Mouse (Mus musculus) heart, embryonic 12.5 days (tissue): ENCODE results near the gene Nrsn2. TPM values are rescaled to one million over a fixed set of nuclear protein-coding genes. Genes with fewer than 3 reads are reported as not detected.
A peak's percentile ranks its signal among the peaks of the same experiment; 100 is the strongest.

ENCODE experiments used
- ATAC-seq: fragments of 200-750 bp; cut with Nextera tagmentation; 2 replicates; pipeline ENCODE4 v1.8.0; 2017; ENCODE audit warnings: moderate TSS enrichment, moderate library complexity; ENCODE audit not compliant: insufficient number of reproducible peaks, low FRiP score
- H3K27ac ChIP-seq: fragments of 300-500 bp; sonication (generic); 2 replicates; pipeline ENCODE4 v1.5.1; 2016; ENCODE audit warnings: mild to moderate bottlenecking, moderate library complexity; ENCODE audit not compliant: poor library complexity, severe bottlenecking
- H3K27me3 ChIP-seq: fragments of 300-500 bp; sonication (generic); replicated peaks from 2 replicates; pipeline ENCODE4 v1.6.1; 2016; ENCODE audit warnings: mild to moderate bottlenecking, moderate library complexity
- H3K36me3 ChIP-seq: fragments of 300-500 bp; sonication (generic); 2 replicates; pipeline ENCODE4 v1.6.1; 2016; ENCODE audit warnings: mild to moderate bottlenecking, moderate library complexity
- H3K4me1 ChIP-seq: fragments of 300-500 bp; sonication (generic); replicated peaks from 2 replicates; pipeline ENCODE4 v1.6.1; 2016; ENCODE audit warnings: mild to moderate bottlenecking
- H3K4me2 ChIP-seq: fragments of 300-500 bp; sonication (generic); 2 replicates; pipeline ENCODE4 v1.6.1; 2016; ENCODE audit warnings: mild to moderate bottlenecking, moderate library complexity
- H3K4me3 ChIP-seq: fragments of 300-500 bp; sonication (generic); 2 replicates; pipeline ENCODE4 v1.5.1; 2016; ENCODE audit warnings: mild to moderate bottlenecking
- H3K9ac ChIP-seq: fragments of 300-500 bp; sonication (generic); 2 replicates; pipeline ENCODE4 v1.6.1; 2016; ENCODE audit warnings: mild to moderate bottlenecking, moderate library complexity
- H3K9me3 ChIP-seq: fragments of 300-500 bp; sonication (generic); replicated peaks from 2 replicates; pipeline ENCODE4 v1.6.1; 2016; ENCODE audit warnings: mild to moderate bottlenecking, moderate library complexity
- WGBS: fragments of 180-500 bp; shearing (Covaris S2); methylation state at CpG from one replicate; pipeline ENCODE4 v1.1.7; 2016; 5-methylcytosine and 5-hydroxymethylcytosine counted together
- polyA plus RNA-seq: library from polyadenylated mRNA; unstranded; fragments of >200 nt; fragmentation: Nextera tagmentation; extraction: Ambion mirVana; gene quantifications from 2 replicates; pipeline ENCODE4 v1.2.1, GENCODE M21; 2016

Nrsn2 gene
- polyA plus RNA-seq, 1 experiment from 2014 or later: 3.8 TPM

GRCm38 (mm10) chr2:152406126-152406525, 29.7 kb upstream of the Nrsn2 start:
- under 1% methylated on average over 19 of the region's 19 CpGs for WGBS
- ATAC-seq: peak; percentile 98
- H3K9ac ChIP-seq: peak overlapping the region; percentile 57

DNA sequence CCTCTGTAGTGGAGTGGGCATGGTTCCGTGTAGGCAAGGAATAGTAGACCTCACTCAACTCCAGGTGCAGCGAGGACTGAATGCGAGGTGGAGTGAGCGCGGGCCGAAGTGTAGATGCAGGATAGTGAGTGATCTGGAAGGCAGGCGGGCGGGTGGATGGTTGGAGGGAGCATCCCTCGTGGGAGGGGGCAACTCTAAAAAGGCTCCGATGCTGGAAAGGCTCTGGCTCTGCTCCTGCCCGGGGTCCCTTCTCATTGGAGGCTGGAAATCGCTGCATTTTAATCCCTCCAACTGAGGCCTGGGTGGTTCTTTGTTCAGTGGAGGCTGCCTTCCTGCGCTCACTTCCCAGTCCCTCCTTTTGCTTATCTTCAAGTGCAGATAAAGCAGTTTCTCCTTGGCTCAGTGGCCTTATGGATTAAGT, 22.7 kb upstream of the Nrsn2 start:
- no peak; the same call in 1 of the 2 replicates for ATAC-seq
- peaks cover 25% of the 10 kb centered on the region for H3K4me1 ChIP-seq
- peak overlapping the region; percentile 100 for H3K27ac ChIP-seq
- peak overlapping the region; percentile 75 for H3K4me3 ChIP-seq
- under 1% methylated on average over 13 of the region's 13 CpGs for WGBS
- no peaks in the 10 kb centered on the region for H3K9me3 ChIP-seq
- H3K9ac ChIP-seq: peak overlapping the region; percentile 76
- H3K4me2 ChIP-seq: peak overlapping the region; percentile 94
- H3K36me3 ChIP-seq: peaks cover 7% of the 10 kb centered on the region; the same call in 1 of the 2 replicates
- H3K27me3 ChIP-seq: no peaks in the 10 kb centered on the region

More at GRCm38 (mm10) chr2:152406126-152406525, 29.7 kb upstream of the Nrsn2 start:
- H3K36me3 ChIP-seq: no peaks in the 10 kb centered on the region
- H3K4me2 ChIP-seq: peak overlapping the region; percentile 76
- H3K27me3 ChIP-seq: no peaks in the 10 kb centered on the region
- H3K9me3 ChIP-seq: no peaks in the 10 kb centered on the region
- peak overlapping the region; percentile 40 for H3K4me3 ChIP-seq
- 0 out of 2 replicates have a peak overlapping the region, but pooled peaks have one; percentile 55 for H3K27ac ChIP-seq
- peaks cover 29% of the 10 kb centered on the region for H3K4me1 ChIP-seq

DNA sequence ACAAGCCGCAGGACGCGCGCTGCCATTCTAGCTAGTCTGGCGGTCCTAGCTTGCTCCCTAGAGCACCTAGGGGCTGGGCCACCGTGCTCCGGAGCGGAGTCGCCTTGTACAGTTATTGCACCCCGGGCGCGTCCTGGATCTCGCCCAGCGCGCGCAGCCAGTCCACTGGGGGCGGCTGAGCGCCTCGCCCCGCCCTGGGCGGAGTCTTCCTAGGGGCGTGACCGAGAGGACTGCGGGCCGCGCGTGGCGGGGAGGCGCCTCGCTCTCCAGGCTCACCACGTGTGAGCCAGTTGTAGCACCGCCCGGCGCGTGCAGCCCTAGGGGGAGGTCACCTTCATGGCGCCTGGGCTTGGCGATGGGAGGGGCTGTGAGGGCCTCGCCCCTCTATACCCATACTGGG, 22.3 kb upstream of the Nrsn2 start:
- ATAC-seq: peak; percentile 90
- WGBS: under 1% methylated on average over 38 of the region's 38 CpGs

GRCm38 (mm10) chr2:152397680-152398435, 21.4 kb upstream of the Nrsn2 start, which contains the start of gene Sox12:
Sox12 (minus strand) TSS chr2:152398063.
- ATAC-seq: peak; percentile 69
- Histone ChIP-seq H3K36me3 (peaks cover 11% of the 10 kb centered on the region; the same call in 1 of the 2 replicates), H3K9me3 (no peaks in the 10 kb centered on the region), H3K9ac (peak within 1 kb of the TSS; percentile 97), H3K27ac (peak within 1 kb of the TSS; percentile 100), H3K27me3 (no peaks in the 10 kb centered on the region), H3K4me1 (peaks cover 36% of the 10 kb centered on the region), H3K4me2 (peak within 1 kb of the TSS; percentile 94), H3K4me3 (peak within 1 kb of the TSS; percentile 75)
- under 1% methylated on average over 77 of the region's 104 CpGs for WGBS

More for the DNA sequence above, 22.3 kb upstream of the Nrsn2 start:
- Histone ChIP-seq H3K36me3 (peaks cover 11% of the 10 kb centered on the region; the same call in 1 of the 2 replicates), H3K9ac (peak overlapping the region; percentile 76), H3K4me1 (peaks cover 30% of the 10 kb centered on the region), H3K9me3 (no peaks in the 10 kb centered on the region), H3K27ac (peak overlapping the region; percentile 100), H3K4me2 (peak overlapping the region; percentile 94), H3K27me3 (no peaks in the 10 kb centered on the region), H3K4me3 (peak overlapping the region; percentile 75)

DNA sequence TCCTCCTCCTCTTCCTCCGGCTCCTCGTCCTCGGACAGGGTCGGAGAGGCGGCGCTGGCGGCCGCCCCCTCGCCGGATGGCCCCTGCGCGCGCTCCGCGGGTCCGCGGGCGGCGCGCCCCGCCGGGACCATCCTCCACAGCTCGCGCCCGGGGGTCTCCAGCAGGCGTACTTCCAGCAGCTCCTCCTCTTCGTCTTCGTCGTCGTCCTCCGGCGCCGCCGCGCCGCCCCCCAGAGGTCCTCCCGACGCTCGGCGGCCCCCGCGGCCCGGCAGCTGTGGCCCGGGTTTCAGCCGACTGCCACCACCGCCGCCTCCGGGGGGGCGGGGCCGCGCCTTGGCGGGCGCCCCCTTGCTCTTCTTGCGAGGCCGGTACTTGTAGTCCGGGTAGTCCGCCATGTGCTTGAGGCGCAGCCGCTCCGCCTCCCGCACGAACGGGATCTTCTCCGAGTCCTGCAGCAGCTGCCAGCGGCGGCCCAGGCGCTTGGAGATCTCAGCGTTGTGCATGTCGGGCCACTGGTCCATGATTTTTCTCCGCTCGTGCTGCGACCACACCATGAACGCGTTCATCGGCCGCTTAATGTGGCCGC, 20.7 kb upstream of the Nrsn2 start:
- Histone ChIP-seq H3K4me2 (peak overlapping the region; percentile 94), H3K9ac (peak overlapping the region; percentile 97), H3K9me3 (no peaks in the 10 kb centered on the region), H3K36me3 (peaks cover 11% of the 10 kb centered on the region; the same call in 1 of the 2 replicates), H3K4me1 (peaks cover 36% of the 10 kb centered on the region), H3K27ac (peak overlapping the region; percentile 100), H3K4me3 (peak overlapping the region; percentile 75), H3K27me3 (no peaks in the 10 kb centered on the region)
- WGBS: under 1% methylated on average over 75 of the region's 77 CpGs
- ATAC-seq: 0 out of 2 replicates have a peak, but pooled peaks have one; percentile 4

DNA sequence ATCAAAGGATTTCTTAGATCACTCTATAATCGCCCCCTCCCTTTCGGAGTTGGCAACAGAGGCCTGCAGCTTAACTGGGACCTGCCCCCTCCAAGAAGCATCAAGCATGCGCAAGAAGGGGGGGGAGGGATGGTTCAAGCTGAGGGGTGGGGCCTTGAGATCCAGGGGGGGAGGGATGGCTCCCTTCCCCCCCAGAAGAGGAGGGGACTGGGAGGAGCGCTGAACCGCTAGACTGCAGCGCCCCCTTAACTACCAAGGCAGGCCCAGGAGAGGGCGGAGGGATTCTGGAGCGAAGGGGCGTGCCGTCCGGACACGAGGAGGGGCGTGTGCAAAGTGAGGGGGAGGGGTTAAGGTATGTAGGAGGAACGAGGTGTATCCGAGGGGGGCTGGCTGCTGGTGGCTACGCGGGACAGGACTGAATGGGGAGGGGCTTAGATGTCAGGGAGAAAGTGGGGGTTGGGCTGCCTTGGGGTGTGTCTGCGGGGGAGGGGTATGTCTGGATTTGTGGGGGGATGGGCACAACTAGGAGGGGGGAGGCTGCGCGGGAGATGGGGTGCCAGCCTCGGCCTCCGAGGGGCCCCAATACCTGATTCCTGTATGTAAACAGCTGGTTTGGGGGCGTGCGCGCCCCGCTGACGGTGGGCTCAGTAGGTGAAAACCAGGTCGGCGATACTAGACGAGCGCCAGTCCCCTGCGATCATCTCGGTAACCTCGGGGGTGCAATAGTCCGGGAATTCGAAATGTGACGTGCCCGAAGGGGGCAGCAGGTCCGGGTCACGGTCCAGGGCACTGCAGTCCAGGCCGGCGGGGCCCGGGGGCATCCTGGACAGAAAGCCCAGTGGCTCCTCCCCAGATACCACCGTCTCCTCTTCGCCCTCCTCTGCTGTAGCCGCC, 19.9 kb upstream of the Nrsn2 start:
- Histone ChIP-seq H3K9ac (peak overlapping the region; percentile 97), H3K4me3 (peak overlapping the region; percentile 75), H3K4me1 (peaks cover 36% of the 10 kb centered on the region), H3K4me2 (peak overlapping the region; percentile 94), H3K9me3 (no peaks in the 10 kb centered on the region), H3K27ac (peak overlapping the region; percentile 100), H3K27me3 (no peaks in the 10 kb centered on the region), H3K36me3 (peaks cover 11% of the 10 kb centered on the region; the same call in 1 of the 2 replicates)
- WGBS: under 1% methylated on average over 45 of the region's 46 CpGs
- peak; percentile 75 for ATAC-seq

DNA sequence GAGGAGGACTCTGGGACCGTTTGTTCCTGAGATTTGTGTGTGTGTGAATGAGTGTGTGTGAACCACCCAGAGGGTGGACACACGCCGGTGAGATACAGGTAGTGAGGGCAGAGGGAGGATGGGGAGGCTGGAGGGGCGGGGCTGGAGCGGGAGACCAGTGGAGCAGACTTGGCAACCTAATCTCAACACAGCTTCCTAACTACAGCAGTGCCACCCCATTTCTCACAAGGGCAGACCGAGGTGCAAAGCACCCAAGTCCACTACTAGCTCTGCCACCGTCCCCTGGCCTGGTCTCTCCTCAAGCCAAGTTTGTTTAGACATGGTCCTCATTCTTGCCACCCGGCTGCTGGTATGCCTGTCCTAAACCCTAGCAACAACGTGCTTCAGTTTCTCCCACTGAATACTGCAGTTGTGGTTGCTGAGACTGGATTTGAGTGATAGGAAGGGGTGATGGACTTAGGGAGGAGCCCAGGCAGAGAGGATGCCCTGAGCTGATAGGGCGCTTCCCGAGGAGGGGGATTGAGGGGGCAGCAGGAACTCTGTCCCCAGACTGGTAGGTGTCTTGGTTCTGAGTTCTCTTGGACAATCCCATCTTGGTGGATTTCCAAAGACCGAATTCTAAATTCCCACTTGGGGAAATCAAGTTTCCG, 19.0 kb upstream of the Nrsn2 start:
- peaks cover 36% of the 10 kb centered on the region for H3K4me1 ChIP-seq
- H3K9ac ChIP-seq: peak overlapping the region; percentile 97
- H3K4me2 ChIP-seq: peak overlapping the region; percentile 94
- ATAC-seq: no peak
- peak overlapping the region; percentile 75 for H3K4me3 ChIP-seq
- H3K9me3 ChIP-seq: no peaks in the 10 kb centered on the region
- H3K27ac ChIP-seq: peak overlapping the region; percentile 100
- H3K36me3 ChIP-seq: peaks cover 11% of the 10 kb centered on the region; the same call in 1 of the 2 replicates
- WGBS: 11% methylated on average over 13 of the region's 13 CpGs
- no peaks in the 10 kb centered on the region for H3K27me3 ChIP-seq

DNA sequence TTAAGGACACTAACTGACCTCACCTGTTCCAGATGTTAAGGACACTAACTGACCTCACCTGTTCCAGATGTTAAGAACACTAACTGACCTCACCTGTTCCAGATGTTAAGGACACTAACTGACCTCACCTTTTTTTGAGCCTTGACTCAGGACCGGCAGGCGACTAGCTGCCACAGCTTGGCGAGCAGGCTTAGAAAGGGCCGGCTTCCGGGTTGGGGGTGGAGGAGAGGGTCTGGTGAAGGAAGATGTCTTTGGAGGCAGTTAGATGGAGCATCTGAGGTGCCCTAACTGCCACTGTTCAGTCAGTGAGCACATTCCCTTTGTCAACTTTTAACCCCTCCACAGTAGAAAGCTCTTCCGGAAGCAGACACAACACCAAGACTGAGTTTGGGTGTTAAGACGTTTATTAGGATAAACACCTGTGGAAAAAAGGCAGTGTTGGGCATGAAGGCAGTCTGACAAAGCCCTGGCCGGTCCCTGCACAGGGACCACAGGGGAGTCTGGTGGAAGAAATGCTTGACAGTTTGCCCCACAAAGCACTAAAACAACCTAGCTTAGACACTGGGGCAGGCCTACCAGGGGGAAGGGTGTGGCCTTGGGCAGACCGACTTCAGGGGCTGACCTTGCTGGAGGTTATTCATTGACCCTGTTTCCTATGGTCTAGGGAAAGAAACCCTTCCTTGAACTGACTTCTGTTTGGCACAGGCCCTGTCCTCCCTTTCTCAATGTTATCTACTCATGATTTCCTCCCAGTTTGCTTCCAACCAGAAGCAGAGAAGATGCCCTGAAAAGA, 17.0 kb upstream of the Nrsn2 start:
- Histone ChIP-seq H3K9me3 (no peaks in the 10 kb centered on the region), H3K4me3 (no peak overlapping the region), H3K4me1 (peaks cover 25% of the 10 kb centered on the region), H3K27ac (peak overlapping the region; percentile 61), H3K4me2 (peak overlapping the region; percentile 94; the same call in 1 of the 2 replicates), H3K27me3 (no peaks in the 10 kb centered on the region), H3K36me3 (peaks cover 11% of the 10 kb centered on the region; the same call in 1 of the 2 replicates), H3K9ac (no peak overlapping the region; the same call in 1 of the 2 replicates)
- ATAC-seq: no peak
- 45% methylated on average over 9 of the region's 9 CpGs for WGBS

DNA sequence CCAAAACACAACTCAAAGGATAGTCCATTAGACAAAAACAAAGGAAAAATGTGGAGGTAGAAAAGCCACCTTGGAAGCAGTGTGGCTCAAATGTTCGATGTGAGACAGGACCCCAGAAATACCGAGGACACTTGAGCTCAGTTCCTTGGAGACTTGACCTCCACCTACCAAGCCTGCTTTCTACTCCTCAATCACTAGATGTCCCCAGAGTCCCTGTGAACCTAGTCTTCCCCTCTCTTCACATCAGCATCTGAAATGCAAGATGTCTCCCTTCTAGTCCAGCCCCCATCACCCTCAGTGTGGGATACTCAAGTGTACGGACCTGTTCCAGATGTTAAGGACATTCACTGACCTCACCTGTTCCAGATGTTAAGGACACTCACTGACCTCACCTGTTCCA, 16.3 kb upstream of the Nrsn2 start:
- 21% methylated on average over 3 of the region's 3 CpGs for WGBS
- ATAC-seq: no peak
- no peak overlapping the region for H3K27ac ChIP-seq
- peaks cover 25% of the 10 kb centered on the region for H3K4me1 ChIP-seq
- H3K36me3 ChIP-seq: peaks cover 11% of the 10 kb centered on the region; the same call in 1 of the 2 replicates
- H3K9ac ChIP-seq: no peak overlapping the region
- no peak overlapping the region for H3K4me2 ChIP-seq
- no peaks in the 10 kb centered on the region for H3K27me3 ChIP-seq
- no peaks in the 10 kb centered on the region for H3K9me3 ChIP-seq
- no peak overlapping the region for H3K4me3 ChIP-seq
